Mouse (Mus musculus) left cerebral cortex, adult 2 months (tissue): ENCODE measurements around the gene Prph2. TPM values are rescaled to one million over a fixed set of nuclear protein-coding genes. Genes with fewer than 3 reads are reported as not detected.

ENCODE experiments used
- DNase-seq, 2 experiments: peaks; one replicate each; pipeline ENCODE4 v3.0.0; 2021 to 2022; ENCODE audit warnings: low spot score in 2 of 2, mixed read lengths in 1 of 2; ENCODE audit errors: extremely low spot score in 1 of 2
- H3K27ac ChIP-seq: fragments of 200-600 bp; 2 replicates; pipeline ENCODE4 v1.8.1; 2022
- H3K4me3 ChIP-seq: fragments of 200-600 bp; 2 replicates; pipeline ENCODE4 v1.8.1; 2022
- CTCF ChIP-seq: fragments of 200-600 bp; IDR thresholded peaks from 2 replicates; pipeline ENCODE4 v1.8.1; 2022; ENCODE audit warnings: antibody characterized with exemption, mild to moderate bottlenecking, moderate library complexity
- intact Hi-C: fragments of 180-260 bp; cut with DNase I; formaldehyde crosslinking; loops from one replicate; pipeline ENCODE4 v1.15.1; 2025
- total RNA-seq, 2 experiments: library from RNA; stranded (reverse); gene quantifications; 2 replicates each; pipeline ENCODE4 v1.2.3; 2021

Prph2 gene
- total RNA-seq, 2 experiments from 2014 or later: not detected

DNA sequence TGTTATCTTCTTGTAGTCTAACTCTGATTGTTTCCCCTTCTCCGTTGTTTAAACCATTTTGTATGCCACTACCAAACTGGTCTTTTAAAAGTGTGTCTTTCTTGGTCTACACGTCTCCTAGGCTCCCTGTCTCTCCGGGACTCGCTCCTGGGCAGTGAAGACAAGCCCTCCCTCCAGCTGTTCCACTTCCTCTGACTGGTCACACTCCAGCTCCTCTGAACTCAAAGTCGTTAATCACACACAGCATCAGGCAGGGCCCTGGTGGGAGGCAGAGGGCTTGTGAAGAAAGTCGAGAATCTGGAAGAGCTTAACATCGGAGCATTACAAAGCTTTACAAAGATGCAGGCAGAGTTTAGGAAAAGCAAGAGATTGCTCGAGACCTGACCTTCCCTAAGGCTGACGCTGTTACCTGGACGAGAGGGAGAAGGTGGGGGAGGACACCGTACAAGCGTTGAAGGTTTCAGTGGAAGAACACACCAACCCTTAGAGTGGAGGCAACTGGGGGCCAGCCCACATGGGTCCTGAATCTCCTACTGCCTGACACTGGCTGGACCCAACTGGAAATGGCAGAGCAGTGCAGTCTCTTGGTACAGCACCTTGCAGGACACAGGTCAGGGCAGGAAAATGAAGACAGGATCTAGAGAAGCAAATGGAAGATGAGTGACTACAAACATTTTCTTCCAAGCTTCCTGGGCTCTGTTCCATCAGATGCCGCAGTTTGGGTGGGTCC, 12.9 kb upstream of the Prph2 start:
- no peak for DNase-seq
- intact Hi-C loops: no loop called here
- Histone ChIP-seq H3K4me3 (no peak overlapping the region), H3K27ac (no peak overlapping the region)
- no peak for TF ChIP-seq CTCF

DNA sequence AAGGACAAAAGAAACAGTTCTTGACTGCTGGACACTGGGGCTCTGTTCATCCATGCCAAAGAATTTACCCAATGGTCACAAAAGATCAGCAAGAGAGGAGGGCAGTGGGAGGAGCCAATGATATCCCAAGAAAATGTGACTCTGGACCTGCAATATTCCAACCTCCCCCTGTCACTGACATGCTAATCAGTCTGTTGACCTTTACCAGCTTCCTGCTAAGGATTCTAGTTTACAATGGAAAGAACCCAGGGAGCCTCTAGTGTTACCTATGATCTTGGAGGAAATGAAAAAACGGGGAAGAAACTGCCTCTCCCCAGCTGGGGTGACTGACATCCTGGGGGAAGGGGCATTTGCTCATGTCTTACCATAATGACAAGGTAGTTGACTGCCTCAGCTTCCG, 9.3 kb upstream of the Prph2 start:
- intact Hi-C loops: loop anchor here (5.0 kb wide), 1 partner anchor 131 kb away; no protein-coding TSS in a partner anchor
- no peak overlapping the region for H3K4me3 ChIP-seq
- DNase-seq: no peak
- no peak overlapping the region for H3K27ac ChIP-seq
- no peak for TF ChIP-seq CTCF

DNA sequence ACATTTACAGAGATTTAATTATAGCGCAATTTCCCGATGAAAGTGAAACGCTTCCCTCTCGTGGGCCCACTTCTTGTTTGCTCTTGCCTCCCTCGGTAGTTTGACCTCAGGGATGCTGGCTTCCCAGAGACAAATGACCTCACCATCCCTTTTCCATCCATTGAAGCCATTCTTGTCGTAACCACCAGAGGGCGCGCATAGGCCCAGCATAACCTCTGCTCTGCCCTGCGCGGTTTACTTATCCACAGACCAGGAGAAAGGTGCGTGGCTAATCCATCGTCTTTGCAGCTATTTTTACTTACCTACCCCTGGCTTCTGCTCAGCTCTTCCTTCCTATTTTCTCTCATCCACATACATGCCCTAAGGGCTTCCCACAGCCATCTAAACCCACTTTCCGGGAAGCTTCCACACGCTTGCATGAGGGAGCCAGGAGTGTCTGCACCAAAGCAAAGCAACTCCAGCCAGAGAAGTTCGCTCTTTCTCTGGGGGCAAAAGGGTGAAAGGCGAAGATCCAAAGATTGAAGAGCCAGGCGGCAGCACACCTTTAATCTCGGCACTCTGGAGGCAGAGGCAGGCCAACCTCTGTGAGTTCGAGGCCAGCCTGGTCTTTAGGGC, 6.3 kb upstream of the Prph2 start:
- H3K27ac ChIP-seq: no peak overlapping the region
- TF ChIP-seq CTCF: peak; percentile 93

DNA sequence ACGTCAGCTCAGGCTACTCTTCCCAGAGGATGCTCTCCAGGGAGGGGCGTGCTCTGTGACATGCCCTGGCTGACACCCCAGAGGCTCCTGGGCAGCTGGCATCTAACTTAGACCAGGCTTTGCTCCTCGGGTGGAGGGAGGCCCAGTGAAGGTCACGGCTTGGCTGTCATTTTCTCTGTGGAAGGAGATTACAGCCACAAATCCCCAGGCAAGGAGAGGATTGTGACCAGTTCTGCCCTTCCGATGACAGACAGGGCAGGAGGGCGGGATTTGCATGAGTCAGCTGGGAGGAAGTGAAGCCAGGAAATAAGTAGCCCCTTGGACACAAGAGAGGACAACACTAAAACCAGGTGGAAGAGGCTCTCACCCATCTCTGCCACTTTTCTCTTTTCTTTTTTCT, 2.1 kb downstream of the Prph2 start:
- H3K27ac ChIP-seq: no peak overlapping the region
- TF ChIP-seq CTCF: no peak

More for the DNA sequence above, 6.3 kb upstream of the Prph2 start:
- intact Hi-C loops: loop anchor here (5.0 kb wide), 1 partner anchor 128 kb away; no protein-coding TSS in a partner anchor
- DNase-seq: peak; percentile 70 to 83
- H3K4me3 ChIP-seq: no peak overlapping the region

DNA sequence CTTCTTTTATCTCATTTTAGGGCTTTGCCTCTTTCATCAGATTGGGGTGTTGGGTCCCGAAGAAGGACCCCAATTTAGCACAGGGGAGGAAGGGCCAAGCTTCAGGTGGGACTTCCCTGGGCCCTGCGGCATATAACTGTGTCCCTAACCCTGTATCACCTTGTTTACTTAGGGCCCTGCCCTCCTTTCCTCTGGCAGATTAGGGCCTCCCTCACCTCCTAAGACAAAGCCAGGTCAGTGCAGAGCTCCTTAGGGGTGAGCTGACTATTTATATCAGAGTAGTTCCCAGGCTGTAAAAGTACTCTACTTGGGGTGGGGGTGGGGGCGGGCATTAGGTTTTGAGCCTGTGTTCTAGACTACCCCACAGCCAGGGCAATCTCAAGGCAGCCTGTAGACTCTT, 4.9 kb downstream of the Prph2 start:
- H3K27ac ChIP-seq: no peak overlapping the region
- DNase-seq: no peak
- no peak for TF ChIP-seq CTCF
- intact Hi-C loops: no loop called here
- no peak overlapping the region for H3K4me3 ChIP-seq

More for the DNA sequence above, 2.1 kb downstream of the Prph2 start:
- no peak for DNase-seq
- H3K4me3 ChIP-seq: no peak overlapping the region
- intact Hi-C loops: no loop called here

DNA sequence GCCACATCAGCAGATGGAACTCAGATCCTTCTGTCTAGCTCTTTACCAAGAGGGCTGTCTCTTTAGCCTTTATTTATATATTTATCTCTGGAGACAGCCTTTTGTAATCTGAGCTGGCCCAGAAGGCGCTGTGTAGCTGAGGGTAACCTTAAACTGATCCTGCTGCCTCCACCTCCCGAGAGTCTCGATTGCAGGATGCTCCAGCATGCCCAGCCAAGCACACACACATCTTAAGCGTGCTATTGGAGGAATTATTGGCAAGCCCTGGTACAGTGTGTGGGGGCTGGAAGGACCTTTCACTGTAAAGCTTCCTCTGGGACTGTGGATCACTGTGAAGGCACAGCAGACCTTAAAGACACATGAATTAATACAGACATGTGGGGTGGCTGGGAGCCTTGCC, 8.7 kb downstream of the Prph2 start:
- Histone ChIP-seq H3K27ac (no peak overlapping the region), H3K4me3 (no peak overlapping the region)
- TF ChIP-seq CTCF: no peak
- intact Hi-C loops: no loop called here
- DNase-seq: no peak

DNA sequence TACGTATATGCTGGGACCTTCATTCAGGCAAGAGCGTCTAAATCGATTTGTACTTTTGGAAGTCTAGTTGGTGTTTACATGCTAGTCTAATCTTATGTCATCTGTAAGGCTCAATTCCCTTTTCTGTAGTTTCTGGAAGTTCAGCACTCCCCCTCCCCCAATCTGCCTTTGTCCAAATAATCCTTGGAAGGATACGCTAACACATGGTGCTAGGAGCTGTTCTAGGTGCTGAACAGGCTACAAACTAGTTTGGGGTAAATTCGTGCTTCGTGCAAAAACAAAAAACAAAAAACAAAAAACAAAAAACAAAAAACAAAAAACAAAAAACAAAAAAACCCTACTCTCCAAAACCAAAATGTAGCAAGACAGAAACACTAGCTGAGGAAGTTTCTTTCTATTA, 10.6 kb downstream of the Prph2 start:
- H3K27ac ChIP-seq: no peak overlapping the region
- no peak overlapping the region for H3K4me3 ChIP-seq
- TF ChIP-seq CTCF: no peak
- DNase-seq: no peak
- intact Hi-C loops: no loop called here

DNA sequence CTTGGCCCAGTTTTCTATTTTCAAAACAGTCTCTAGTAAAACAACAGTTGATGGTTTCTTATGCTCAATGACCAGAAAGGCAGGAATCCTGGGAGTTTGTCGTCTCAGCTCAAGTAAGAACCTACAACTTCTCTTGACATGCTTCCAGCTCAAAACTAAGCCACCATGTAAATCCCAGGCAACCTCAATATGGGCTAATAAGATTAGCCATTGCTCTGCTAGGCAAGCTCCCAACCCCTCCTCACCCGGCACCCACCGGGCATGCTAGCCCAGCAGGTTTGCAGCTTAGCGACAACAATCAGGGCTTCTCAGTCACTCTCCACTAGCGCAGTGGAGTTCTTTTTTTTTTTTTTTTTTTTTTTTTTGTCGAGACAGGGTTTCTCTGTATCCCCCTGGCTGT, 15.9 kb downstream of the Prph2 start:
- no peak for TF ChIP-seq CTCF
- no peak overlapping the region for H3K4me3 ChIP-seq
- no peak for DNase-seq
- H3K27ac ChIP-seq: no peak overlapping the region
- intact Hi-C loops: no loop called here

DNA sequence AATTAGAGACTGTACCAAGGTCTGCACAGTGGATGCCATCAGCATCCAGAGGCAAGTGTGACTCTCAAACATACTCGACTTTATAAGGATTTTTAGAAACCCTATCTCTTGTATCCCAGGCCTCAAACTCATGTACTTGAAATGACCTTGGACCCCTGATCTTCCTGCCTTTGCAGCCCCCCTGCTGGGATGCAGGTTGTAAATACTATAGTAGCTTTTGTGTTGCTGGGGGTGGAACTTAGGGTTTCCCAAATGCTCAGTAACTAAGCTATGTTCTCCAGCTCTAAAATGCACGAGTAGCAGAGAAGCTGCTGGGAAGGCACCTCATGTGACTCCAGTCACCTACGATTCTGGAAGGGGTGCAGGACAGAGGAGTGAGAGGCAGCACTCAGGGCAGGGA, 16.7 kb downstream of the Prph2 start:
- peak overlapping the region; percentile 67 for H3K27ac ChIP-seq
- no peak overlapping the region for H3K4me3 ChIP-seq
- no peak for TF ChIP-seq CTCF
- intact Hi-C loops: no loop called here
- DNase-seq: no peak

DNA sequence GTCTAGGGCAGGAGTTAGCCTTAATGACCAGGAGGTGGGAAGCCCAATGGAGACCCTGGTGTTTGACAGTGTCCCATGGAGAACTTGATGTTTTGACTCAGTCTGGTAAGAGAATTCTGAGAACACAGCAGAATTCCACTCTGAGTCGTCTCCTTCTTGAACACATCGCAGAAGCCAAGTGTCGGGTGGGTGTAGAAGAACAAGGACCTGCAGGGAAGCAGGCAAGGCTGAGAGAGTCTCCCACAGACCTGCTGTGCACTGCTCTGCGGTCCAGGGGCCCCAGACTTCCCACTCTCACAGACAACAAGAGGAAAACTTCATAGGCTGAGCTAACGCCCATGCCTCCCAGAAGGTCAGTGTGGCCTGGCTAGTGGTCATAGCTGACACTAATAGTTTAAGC, 17.5 kb downstream of the Prph2 start:
- DNase-seq: no peak
- H3K27ac ChIP-seq: peak overlapping the region; percentile 59; the same call in 1 of the 2 replicates
- TF ChIP-seq CTCF: no peak
- intact Hi-C loops: no loop called here
- no peak overlapping the region for H3K4me3 ChIP-seq

DNA sequence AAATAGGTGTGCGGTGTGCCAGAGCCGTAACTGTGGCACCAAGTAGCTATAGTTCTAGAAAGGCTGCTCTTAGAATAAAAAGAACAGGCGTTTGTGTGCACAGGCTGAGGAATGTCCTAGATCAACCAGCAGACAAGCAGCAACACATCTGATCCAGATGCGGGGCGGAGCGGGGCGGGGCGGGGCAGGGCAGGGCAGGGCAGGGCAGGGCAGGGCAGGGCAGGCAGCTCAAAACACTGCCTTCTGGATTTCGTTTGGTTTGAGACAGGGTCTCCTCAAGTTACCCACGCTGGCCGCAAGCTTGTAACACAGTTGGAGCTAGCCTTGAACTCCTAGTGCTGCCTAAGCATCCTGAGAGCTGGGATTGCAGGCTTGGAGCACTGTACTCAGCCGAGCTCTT, 19.0 kb downstream of the Prph2 start:
- H3K4me3 ChIP-seq: no peak overlapping the region
- no peak overlapping the region for H3K27ac ChIP-seq
- intact Hi-C loops: no loop called here
- DNase-seq: no peak
- TF ChIP-seq CTCF: no peak

DNA sequence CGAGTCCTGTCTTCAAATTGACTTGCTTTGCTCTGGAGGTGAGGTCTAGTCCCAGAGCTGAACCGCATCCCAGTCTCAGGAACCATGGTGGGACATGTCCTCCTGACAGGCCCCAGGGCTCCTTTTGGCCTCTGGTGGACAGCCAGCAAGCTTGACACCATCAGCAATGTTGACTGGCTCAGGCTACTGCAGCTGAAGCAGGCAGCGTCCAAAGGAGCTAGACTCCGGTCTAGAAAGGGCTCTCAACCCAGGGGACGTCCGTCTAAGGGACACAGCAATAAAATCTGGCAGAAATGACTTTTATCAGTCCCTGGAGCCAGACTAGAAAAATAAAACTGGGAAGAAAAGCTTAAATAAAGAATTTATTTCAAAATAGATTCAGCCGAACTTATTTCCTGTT, 19.6 kb downstream of the Prph2 start:
- TF ChIP-seq CTCF: no peak

More for the DNA sequence above, 19.6 kb downstream of the Prph2 start:
- H3K4me3 ChIP-seq: no peak overlapping the region
- H3K27ac ChIP-seq: no peak overlapping the region
- no peak for DNase-seq
- intact Hi-C loops: loop anchor here (5.0 kb wide), 1 partner anchor 38 kb away; the partner anchor contains the start of gene Tbcc
